Mouse (Mus musculus) myocyte (in vitro differentiated cells): ENCODE measurements around the gene Phactr4.

Experiments
- CEBPB ChIP-seq: IDR thresholded peaks from 2 replicates; pipeline ENCODE4 v1.6.1; 2011; ENCODE audit warnings: mild to moderate bottlenecking, moderate library complexity; ENCODE audit not compliant: poor library complexity, insufficient read depth, severe bottlenecking
- E2F4 ChIP-seq: IDR thresholded peaks from one replicate; pipeline ENCODE4 v1.6.1; 2011; ENCODE audit warnings: mild to moderate bottlenecking, control low read depth, moderate library complexity; ENCODE audit not compliant: insufficient read depth
- MYOD1 ChIP-seq, 3 experiments: IDR thresholded peaks; one replicate each; pipeline ENCODE4 v1.6.1; 2011; ENCODE audit warnings: control low read depth in 2 of 3, low read depth in 2 of 3, mild to moderate bottlenecking in 2 of 3, moderate library complexity in 1 of 3; ENCODE audit not compliant: insufficient read length in 2 of 3, control insufficient read depth in 1 of 3
- POLR2A ChIP-seq: IDR thresholded peaks from one replicate; pipeline ENCODE4 v1.6.1; 2011; ENCODE audit warnings: low read depth, mild to moderate bottlenecking, control low read depth, moderate library complexity; ENCODE audit not compliant: insufficient read length
- POLR2AphosphoS2 ChIP-seq: IDR thresholded peaks from one replicate; pipeline ENCODE4 v1.6.1; 2011; ENCODE audit warnings: low read depth, control low read depth; ENCODE audit not compliant: insufficient read length
- SRF ChIP-seq: IDR thresholded peaks from one replicate; pipeline ENCODE4 v1.6.1; 2011; ENCODE audit warnings: low read depth; ENCODE audit not compliant: control insufficient read depth, insufficient read length
- TCF12 ChIP-seq: IDR thresholded peaks from one replicate; pipeline ENCODE4 v1.6.1; 2011; ENCODE audit warnings: mild to moderate bottlenecking, control low read depth; ENCODE audit not compliant: poor library complexity, insufficient read depth, severe bottlenecking
- USF1 ChIP-seq: IDR thresholded peaks from one replicate; pipeline ENCODE4 v1.6.1; 2011; ENCODE audit warnings: low read depth, mild to moderate bottlenecking, control low read depth, moderate library complexity

- TF ChIP-seq SRF: no peak
- TF ChIP-seq E2F4: no peak
- TF ChIP-seq USF1: no peak
- TF ChIP-seq TCF12: no peak
- no peak for TF ChIP-seq CEBPB
- no peak for TF ChIP-seq MYOD1 (IDR thresholded peaks at IDR 0.05; ENCODE audit: control insufficient read depth in 1 of 3, insufficient read length in 2 of 3, low read depth in 2 of 3)
- TF ChIP-seq POLR2A: no peak
- TF ChIP-seq POLR2AphosphoS2: peak; percentile 60
These were observed 109.7 kb downstream of the Phactr4 start for GRCm38 (mm10) chr4:132312627-132313026.
